Mouse (Mus musculus): ENCODE measurements around the gene Foxn3.

Foxn3 gene

DNA sequence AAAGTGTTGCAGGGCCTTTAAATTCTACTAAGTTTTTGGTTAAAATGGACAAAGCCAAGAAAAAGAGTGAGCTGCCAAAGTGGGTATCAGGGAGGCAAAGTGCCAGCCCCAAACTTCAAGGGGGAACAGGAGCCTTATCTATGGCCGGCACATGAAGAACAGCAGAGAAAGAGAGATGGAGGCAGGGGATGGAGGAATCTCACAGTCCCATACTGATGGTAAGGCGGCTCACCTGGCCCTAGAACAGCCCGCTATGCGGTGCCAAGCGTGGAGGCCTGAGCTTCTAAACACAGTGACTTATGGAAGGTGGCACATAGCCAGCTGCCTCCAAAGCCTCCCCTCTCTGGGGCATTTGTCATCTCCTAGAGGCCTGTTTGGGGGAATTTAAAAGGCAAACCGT, 210.8 kb downstream of the Foxn3 start:
- no peak for DNase-seq (ENCODE audit: low spot score in 2 of 2)

DNA sequence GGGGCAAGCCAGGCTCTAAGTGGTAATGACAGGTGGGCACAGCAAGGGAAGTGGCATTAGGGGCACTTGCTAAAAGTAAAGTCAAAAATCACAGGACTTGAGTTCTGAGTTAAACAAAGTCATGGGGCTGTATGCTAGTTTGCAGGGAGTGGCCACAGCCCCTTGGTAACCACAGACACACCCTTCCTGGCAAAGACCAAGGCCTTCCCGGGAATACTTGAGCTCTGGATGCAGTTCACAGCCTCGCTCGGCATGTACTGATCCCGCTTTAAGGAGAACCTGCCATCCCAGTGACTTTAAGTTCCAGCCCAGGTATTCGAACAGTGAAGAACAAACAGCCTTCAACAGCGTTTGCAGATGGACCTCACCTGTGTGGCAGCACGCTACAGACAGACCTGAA, 211.2 kb downstream of the Foxn3 start:
- DNase-seq (ENCODE audit: low spot score in 2 of 2): peak; percentile 57 to 67

DNA sequence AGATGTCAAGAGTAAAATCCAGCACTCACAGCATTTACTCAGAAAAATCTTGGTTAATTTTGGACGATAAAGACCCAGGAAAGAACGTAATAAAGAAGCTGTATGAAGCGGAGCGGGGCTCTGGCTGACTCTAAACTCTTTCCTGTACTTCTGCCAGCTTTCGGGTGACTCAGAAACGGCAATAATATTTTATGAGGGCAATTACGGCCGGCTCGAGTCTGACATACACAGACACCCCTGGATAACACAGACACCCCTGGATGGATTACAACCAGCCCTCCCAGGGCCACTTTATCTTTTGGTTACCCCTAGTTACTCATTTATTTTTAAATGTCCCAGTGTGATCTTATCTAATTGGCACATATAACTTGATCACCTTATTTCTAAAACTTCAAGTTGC, 211.7 kb downstream of the Foxn3 start:
- DNase-seq (ENCODE audit: low spot score in 2 of 2): peak in 1 of 2 experiments; percentile 48

- DNase-seq (ENCODE audit: low spot score in 2 of 2): no peak
Observed at GRCm38 (mm10) chr12:99349650-99349997, 213.8 kb downstream of the Foxn3 start.

DNA sequence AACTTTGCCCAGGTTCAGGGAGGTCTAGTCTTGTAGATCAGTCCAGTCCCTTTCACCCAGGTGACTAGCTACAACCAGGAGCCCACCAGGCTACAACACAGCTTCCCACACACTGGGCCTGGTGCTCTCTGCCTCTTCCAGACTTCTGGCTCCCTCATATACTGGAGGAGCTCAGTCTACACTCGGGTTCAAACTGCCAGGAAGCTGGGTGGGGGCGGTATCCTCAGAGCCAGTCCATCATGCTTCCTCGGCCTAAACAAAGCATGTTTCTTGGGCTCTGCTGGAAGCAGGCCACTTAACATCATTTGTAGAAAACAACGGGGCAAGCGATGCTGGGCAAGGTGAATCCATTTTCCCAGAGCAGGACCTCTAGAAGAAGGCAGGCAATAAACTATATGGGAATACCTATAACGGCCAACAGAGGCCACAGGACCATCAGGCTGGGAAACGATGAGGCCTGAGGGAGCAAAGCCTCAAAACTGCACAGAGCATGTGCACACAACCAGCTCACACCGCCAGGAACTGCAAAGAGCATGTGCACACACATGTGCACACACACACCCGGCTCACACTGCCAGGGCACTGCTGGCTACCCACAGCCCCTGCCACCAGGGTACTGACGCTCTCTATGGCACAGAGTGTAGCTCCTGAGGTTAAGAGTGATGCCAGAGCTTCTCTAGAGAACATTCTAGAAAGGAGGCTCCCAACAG, 214.3 kb downstream of the Foxn3 start:
- no peak for DNase-seq (ENCODE audit: low spot score in 2 of 2)

- no peak for DNase-seq (ENCODE audit: low spot score in 2 of 2)
Observed at GRCm38 (mm10) chr12:99347512-99347911, 215.9 kb downstream of the Foxn3 start.

- peak; percentile 34 to 52 for DNase-seq (ENCODE audit: low spot score in 2 of 2)
Observed at GRCm38 (mm10) chr12:99346982-99347381, 216.4 kb downstream of the Foxn3 start.

GRCm38 (mm10) chr12:99345323-99345722, 218.1 kb downstream of the Foxn3 start:
- no peak for DNase-seq (ENCODE audit: low spot score in 2 of 2)

- DNase-seq (ENCODE audit: low spot score in 2 of 2): no peak
Observed at GRCm38 (mm10) chr12:99343378-99343777, 220.0 kb downstream of the Foxn3 start.

DNA sequence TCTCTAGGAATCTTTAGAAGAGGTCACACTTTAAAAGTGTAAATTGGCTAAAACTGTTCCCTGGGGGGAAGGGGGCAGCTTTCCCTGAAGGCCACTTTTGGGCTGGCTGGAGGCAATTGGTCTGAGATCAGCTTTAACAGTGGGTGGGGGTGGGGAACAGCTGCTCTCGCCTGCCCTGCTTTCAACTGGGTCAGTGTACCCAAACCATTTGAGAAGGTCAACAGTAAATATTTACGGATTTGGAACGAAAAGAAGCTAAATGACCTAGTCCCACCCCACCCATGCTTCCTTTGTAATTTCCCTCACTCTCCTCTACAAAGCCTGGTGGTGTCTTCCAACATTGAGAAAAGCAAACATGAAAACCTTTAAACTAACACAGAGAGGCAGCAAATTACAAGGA, 221.2 kb downstream of the Foxn3 start:
- no peak for DNase-seq (ENCODE audit: low spot score in 2 of 2)

DNA sequence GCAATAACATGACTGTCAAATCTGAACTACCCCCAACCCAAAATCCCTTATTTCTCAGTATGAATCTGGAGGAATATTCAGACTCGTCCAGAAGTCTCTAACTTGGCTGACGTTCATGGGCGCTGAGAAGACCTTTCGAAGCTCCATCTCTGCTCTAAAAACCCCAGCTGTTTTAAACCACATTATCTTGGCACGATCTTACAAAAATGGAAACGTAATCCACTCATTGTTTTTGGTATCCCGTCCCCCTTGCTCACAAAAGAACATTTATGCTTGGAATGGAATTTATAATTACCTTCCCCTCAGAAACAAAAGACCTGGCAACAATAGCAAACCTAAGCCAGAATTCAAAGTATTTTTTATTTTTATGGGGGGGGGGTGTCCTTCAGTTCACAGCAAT, 221.6 kb downstream of the Foxn3 start:
- DNase-seq (ENCODE audit: low spot score in 2 of 2): peak in 1 of 2 experiments; percentile 52

DNA sequence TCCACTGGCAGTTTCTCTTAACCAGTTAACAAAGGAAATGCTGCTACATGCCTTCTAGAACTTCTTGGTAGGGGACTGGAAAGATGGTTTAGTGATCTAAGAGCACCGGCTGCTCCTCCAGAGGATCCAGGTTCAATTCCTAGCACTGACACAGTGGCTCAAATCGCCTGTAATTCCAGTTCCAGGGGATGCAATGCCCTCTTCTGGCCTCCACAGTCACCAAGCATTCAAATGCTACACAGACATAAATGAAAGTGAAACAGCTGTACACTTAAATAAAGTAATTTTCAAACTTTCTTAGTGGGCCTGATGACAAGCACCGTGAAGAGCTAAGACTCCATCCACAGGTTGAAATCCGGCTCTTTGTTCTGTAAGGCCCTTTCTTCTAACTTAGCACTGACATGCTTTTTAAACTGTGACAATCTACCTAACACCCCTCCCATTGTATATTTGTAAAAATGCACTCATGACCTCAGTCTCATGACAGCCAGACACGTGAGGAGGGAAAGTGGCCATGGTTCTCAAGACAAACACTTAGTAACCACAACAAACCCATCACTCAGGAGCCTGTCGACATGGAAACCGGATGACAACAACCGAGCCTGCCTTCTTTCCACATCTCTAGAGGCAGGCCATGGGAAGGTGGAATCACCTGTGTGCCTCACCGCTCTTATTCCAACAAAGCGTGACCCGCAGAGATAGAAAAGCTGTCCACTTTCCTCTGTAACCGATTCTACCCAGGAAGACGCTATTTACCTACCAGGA, 222.8 kb downstream of the Foxn3 start:
- peak; percentile 48 to 56 for DNase-seq (ENCODE audit: low spot score in 2 of 2)

- DNase-seq (ENCODE audit: low spot score in 2 of 2): no peak
Observed at GRCm38 (mm10) chr12:99339640-99340325, 223.6 kb downstream of the Foxn3 start.

DNA sequence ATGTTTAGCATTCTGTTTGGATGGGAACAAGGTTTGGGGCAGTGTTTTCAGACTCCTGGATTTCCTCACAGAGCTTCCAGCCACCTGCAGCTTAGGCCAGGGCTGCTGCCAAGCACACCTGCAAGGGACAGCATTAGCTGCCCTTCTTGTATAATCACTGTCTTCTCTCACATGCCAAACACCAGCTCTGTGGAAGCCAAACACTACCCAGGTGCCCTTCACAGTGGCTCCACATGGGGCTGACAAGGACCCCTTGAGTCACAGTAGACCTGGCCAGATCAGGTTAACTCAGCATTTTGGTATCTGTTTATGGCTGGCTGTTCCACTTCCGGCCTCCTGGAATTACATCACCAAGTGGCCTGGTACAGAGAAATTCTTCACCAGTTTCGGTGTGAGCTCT, 224.6 kb downstream of the Foxn3 start:
- no peak for DNase-seq (ENCODE audit: low spot score in 2 of 2)

DNA sequence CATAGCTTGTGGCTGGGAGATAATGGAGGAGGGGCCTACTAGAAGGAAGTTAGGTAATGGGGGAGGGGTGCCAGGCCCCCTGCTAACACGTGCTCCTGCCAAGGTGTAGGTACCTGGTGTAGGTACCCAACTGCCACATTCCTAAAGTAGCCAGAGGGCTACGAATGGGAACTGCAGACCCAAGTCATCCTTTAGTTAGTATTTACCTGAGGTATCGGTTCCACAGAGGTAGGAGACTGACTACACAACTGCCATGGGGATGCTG, 226.3 kb downstream of the Foxn3 start:
- DNase-seq (ENCODE audit: low spot score in 2 of 2): no peak

GRCm38 (mm10) chr12:99336349-99337170, 226.8 kb downstream of the Foxn3 start:
- peak; percentile 93 for DNase-seq (ENCODE audit: low spot score in 2 of 2)

- no peak for DNase-seq (ENCODE audit: low spot score in 2 of 2)
Observed at GRCm38 (mm10) chr12:99335628-99336027, 227.8 kb downstream of the Foxn3 start.

DNA sequence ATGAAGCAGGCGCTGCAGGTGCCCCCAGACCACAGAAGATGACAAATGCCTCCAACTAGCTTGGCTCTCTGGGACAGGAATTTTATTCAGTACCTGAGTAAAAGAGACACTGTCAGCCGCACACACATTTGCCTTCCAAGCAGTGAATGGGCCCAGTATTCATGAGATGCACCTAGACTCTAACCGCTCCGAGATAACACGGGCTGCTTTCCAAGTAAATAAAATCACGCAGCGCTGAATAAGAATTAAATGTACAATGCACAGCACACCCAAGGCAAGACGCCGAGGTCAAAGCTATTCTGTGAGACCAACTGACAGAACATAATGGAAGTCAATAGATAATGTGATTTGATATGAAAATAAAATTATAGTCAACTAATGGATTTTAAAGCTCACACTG, 229.4 kb downstream of the Foxn3 start:
- DNase-seq (ENCODE audit: low spot score in 2 of 2): no peak

DNA sequence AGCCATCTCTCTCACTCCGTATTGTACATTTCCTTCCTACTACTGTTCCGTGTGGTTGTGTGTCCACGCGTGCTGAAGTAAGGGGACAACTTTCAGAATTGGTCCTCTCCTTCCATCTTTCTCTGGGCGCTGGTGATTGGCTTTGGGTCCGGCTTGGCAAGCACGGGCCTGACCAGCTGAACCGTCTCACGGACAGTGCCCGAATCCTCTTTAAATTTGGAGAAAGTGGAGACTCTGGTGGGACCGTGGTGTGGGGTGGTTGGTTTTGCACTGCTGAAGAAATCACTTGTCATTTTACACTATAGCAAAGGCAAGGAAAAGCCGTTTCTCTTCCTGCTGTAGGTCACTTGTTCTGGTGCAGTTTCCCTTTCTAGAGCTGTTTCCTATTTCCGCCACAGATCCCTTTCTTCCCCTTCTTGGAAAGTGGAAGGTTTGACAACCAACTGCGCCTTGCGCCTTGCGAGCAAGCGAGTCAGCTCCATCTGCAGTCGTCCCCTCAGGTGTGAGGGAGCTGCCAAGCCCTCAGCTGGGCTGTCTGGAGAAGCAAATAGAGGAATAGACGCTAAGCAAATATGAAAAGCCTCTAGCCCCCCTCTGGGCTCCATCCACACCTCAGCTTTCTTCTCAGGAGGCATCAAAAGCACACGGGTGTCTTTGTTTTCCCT, 229.9 kb downstream of the Foxn3 start:
- DNase-seq (ENCODE audit: low spot score in 2 of 2): no peak

DNA sequence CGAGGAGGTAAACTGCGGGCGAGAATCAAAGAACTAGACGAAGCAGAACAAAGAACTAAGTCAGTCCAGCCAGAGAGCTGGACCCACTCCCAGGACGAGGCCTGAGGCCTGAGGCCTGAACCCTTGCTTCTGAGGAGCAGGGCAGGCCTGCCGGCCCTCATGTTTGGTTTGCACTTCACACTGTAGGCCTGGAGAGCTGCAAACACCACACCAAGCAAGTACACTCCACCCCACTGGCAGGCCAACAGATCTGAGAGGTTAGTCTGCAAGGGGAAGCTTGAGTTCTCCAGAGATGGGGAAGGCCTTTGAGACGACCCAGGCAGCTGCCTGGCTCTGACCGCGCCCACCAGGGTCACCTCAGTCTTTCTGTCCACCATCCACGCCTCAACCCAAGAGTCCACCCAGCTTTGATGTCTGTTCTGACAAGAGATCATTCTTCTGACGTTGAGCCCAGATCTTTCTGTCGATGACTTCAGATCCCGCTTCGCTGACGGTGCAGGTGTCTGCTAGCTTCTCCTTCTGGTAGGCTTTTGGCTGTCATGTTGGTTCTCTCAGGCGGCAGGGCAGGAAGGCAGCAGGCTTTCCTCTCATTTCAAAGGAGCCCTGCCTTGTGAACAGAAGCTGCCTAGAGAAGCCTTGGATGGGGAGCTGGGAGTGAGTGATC, 231.1 kb downstream of the Foxn3 start:
- no peak for DNase-seq (ENCODE audit: low spot score in 2 of 2)

- no peak for DNase-seq (ENCODE audit: low spot score in 2 of 2)
Observed at GRCm38 (mm10) chr12:99331341-99331947, 231.9 kb downstream of the Foxn3 start.

All from heart, adult 9 months (tissue).